Mouse (Mus musculus) spleen, adult 2 months (tissue): ENCODE results near the gene Psmd12.

Experiments used
- CTCF ChIP-seq: fragments of 200-500 bp; IDR thresholded peaks from 2 replicates; pipeline ENCODE4 v1.5.1; 2011; ENCODE audit warnings: mild to moderate bottlenecking, inconsistent platforms; ENCODE audit not compliant: insufficient read depth, insufficient read length, insufficient replicate concordance; ENCODE audit errors: extremely low read depth
- POLR2A ChIP-seq: fragments of 200-500 bp; IDR thresholded peaks from 2 replicates; pipeline ENCODE4 v1.6.1; 2011; ENCODE audit warnings: low read depth, low read length, inconsistent platforms

DNA sequence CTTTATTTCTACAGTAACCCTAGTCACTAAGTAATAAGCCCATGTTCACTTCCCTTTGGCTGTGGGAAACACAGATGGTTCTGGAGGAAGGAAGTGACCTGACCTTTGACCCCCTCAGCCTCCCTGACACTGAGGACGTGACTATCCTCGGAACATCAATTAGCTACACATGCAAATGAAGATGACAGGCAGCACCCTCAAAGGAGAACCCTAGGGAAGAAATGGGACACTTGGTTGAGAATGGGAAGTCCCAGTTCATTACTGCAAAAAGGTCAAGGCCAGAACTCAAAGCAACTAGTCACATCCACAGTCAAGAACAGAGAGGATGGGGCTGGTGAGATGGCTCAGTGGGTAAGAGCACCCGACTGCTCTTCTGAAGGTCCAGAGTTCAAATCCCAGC is 38.2 kb upstream of the Psmd12 start:
- no peak for TF ChIP-seq POLR2A
- TF ChIP-seq CTCF, result no peak
